ENCODE assay signal across 8 mouse cellular contexts in the genomic region with DNA sequence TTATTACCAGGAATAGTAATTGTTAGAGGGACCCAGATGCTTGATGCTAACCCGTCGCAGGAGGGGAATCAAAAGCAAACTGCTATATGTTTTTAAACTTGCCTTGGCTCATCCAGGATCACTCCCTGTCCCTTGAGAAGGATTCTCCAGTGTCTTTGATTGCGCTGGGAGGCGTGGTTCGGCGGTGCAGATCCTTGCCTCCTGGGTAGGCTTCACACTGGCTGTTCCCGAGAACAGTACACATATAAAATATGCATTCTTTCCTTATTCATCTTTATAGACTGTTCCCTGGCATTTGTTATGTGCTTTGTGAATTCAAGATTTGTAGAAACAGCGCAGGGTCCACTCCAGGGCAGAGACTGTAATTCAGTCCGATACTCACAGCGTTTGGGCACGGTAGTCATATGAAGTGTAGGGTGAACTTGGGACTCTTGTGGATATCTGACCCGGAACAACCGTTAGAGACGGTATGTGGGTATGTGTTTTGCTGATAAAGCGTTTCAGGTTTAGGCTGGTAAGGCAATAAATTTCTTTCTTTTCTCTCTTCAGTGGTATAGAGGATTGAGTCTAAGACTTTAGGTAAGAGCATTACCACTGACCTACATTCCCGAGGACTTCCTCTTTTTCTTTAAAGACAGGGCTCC. TPM values are rescaled to one million over a fixed set of nuclear protein-coding genes. Genes with fewer than 3 reads are reported as not detected.
DNase-seq lines count a peak whose midpoint lies in the region; ATAC-seq lines count a peak whose summit lies in the region.

No protein-coding gene starts in this region.

- no peak for ATAC-seq in lung, embryonic 15.5 days (ENCODE audit: borderline replicate concordance, extremely low read depth, low FRiP score, low TSS enrichment)
- ATAC-seq in heart, embryonic 16.5 days (replicated peaks; ENCODE audit: extremely low read depth, insufficient read depth, low FRiP score), result no peak
- ATAC-seq in liver, embryonic 13.5 days (ENCODE audit: low read depth), result no peak

- H3K9me3 ChIP-seq in lung, embryonic 15.5 days, result no peaks in the 10 kb centered on the region
- no peaks in the 10 kb centered on the region for H3K9me3 ChIP-seq in heart, embryonic 16.5 days (replicated peaks; ENCODE audit: control insufficient read depth, low read length)
- H3K9me3 ChIP-seq in liver, embryonic 13.5 days (replicated peaks), result no peaks in the 10 kb centered on the region

- H3K9ac ChIP-seq in lung, embryonic 15.5 days, result peak overlapping the region; percentile 79
- H3K9ac ChIP-seq in heart, embryonic 16.5 days (ENCODE audit: low read length), result peak overlapping the region; percentile 78
- peak overlapping the region; percentile 95 for H3K9ac ChIP-seq in liver, embryonic 13.5 days

- peaks cover 25% of the 10 kb centered on the region for H3K4me1 ChIP-seq in lung, embryonic 15.5 days
- H3K4me1 ChIP-seq in heart, embryonic 16.5 days (ENCODE audit: control insufficient read depth, insufficient read depth, low read length), result peaks cover 17% of the 10 kb centered on the region
- H3K4me1 ChIP-seq in liver, embryonic 13.5 days (replicated peaks), result peaks cover 42% of the 10 kb centered on the region

- peak overlapping the region; percentile 82 for H3K27ac ChIP-seq in lung, embryonic 15.5 days
- H3K27ac ChIP-seq in heart, embryonic 16.5 days (ENCODE audit: low read length), result no peak overlapping the region; the same call in 1 of the 2 replicates
- H3K27ac ChIP-seq in liver, embryonic 13.5 days, result peak overlapping the region; percentile 90; the same call in 1 of the 2 replicates

- H3K36me3 ChIP-seq in lung, embryonic 15.5 days, result no peaks in the 10 kb centered on the region
- 0 out of 2 replicates have a peak, but pooled peaks cover 2% of the 10 kb centered on the region for H3K36me3 ChIP-seq in heart, embryonic 16.5 days (ENCODE audit: control insufficient read depth, insufficient read depth)
- peaks cover 9% of the 10 kb centered on the region for H3K36me3 ChIP-seq in liver, embryonic 13.5 days
- no peaks in the 10 kb centered on the region for H3K36me3 ChIP-seq in splenic B cell, adult 2 months (ENCODE audit: control insufficient read depth, insufficient read depth, low read length, poor library complexity, severe bottlenecking)

- peak overlapping the region; percentile 80 for H3K4me3 ChIP-seq in lung, embryonic 15.5 days
- H3K4me3 ChIP-seq in heart, embryonic 16.5 days (ENCODE audit: low read length), result peak overlapping the region; percentile 72
- peak overlapping the region; percentile 94 for H3K4me3 ChIP-seq in liver, embryonic 13.5 days (replicated peaks)

- H3K27me3 ChIP-seq in lung, embryonic 15.5 days, result no peaks in the 10 kb centered on the region
- H3K27me3 ChIP-seq in heart, embryonic 16.5 days (ENCODE audit: control insufficient read depth, insufficient read depth, low read length), result no peaks in the 10 kb centered on the region
- no peaks in the 10 kb centered on the region for H3K27me3 ChIP-seq in liver, embryonic 13.5 days
- H3K27me3 ChIP-seq in splenic B cell, adult 2 months (ENCODE audit: control insufficient read depth, insufficient read depth, low read length, poor library complexity, severe bottlenecking), result no peaks in the 10 kb centered on the region

- WGBS in lung, embryonic 15.5 days, result 16% methylated on average over 16 of the region's 16 CpGs
- 19% methylated on average over 16 of the region's 16 CpGs for WGBS in heart, embryonic 16.5 days
- 6% methylated on average over 16 of the region's 16 CpGs for WGBS in liver, embryonic 13.5 days (ENCODE audit: insufficient replicate concordance)

- H3K4me2 ChIP-seq in lung, embryonic 15.5 days, result peak overlapping the region; percentile 85
- peak overlapping the region; percentile 78 for H3K4me2 ChIP-seq in heart, embryonic 16.5 days (ENCODE audit: low read depth, low read length)
- peak overlapping the region; percentile 97 for H3K4me2 ChIP-seq in liver, embryonic 13.5 days

- DNase-seq in lung, postnatal 25 days (ENCODE audit: low spot score), result no peak
- peak; percentile 25 for DNase-seq in c-Kit-negative CD71-positive TER-119-positive erythroid progenitor cells, embryonic 14.5 days (ENCODE audit: low read depth, low spot score)
- no peak for DNase-seq in liver, embryonic 13.5 days
- DNase-seq in splenic B cell, adult 2 months (ENCODE audit: low read depth, low spot score), result peak; percentile 29
- no peak for DNase-seq in frontal cortex, postnatal 25 days (ENCODE audit: low spot score in 2 of 2)
- no peak for DNase-seq in thymus, postnatal 0 days (ENCODE audit: low spot score)

RNA-seq across cellular contexts. Expression of a gene that starts 1.2 kb away (rescaled TPM):
- polyA plus RNA-seq in lung, embryonic 15.5 days (2015; fragmentation: Nextera tagmentation; extraction: Ambion mirVana), result 13.7 and 14.9 TPM in 2 replicates
- 7.1 and 7.6 TPM in 2 replicates for polyA plus RNA-seq in heart, embryonic 16.5 days (2015; fragmentation: Nextera tagmentation; extraction: Ambion mirVana)
- 8.3 and 11.2 TPM in 2 replicates for polyA plus RNA-seq in liver, embryonic 13.5 days (2015; fragmentation: Nextera tagmentation; extraction: Ambion mirVana)
- 9.9 and 10.7 TPM in 2 replicates for polyA plus RNA-seq in thymus, postnatal 0 days (2015; fragmentation: Nextera tagmentation; extraction: Ambion mirVana)

RNA-seq across cellular contexts. Expression of a gene that starts 4.0 kb away (rescaled TPM):
- polyA plus RNA-seq in lung, embryonic 15.5 days (2015; fragmentation: Nextera tagmentation; extraction: Ambion mirVana), result 93.0 and 96.5 TPM in 2 replicates
- polyA plus RNA-seq in heart, embryonic 16.5 days (2015; fragmentation: Nextera tagmentation; extraction: Ambion mirVana), result 219 and 223 TPM in 2 replicates
- 101 and 103 TPM in 2 replicates for polyA plus RNA-seq in liver, embryonic 13.5 days (2015; fragmentation: Nextera tagmentation; extraction: Ambion mirVana)
- 143 and 149 TPM in 2 replicates for polyA plus RNA-seq in thymus, postnatal 0 days (2015; fragmentation: Nextera tagmentation; extraction: Ambion mirVana)

Comparison
In these comparisons a context has a peak if more than half of its experiments do, and no peak if none do; other contexts are left out.
1. DNase-seq: peak in c-Kit-negative CD71-positive TER-119-positive erythroid progenitor cells, embryonic 14.5 days (single experiment) and splenic B cell, adult 2 months (single experiment); none in lung, postnatal 25 days (single experiment), liver, embryonic 13.5 days (single experiment), frontal cortex, postnatal 25 days (0 of 2) and thymus, postnatal 0 days (single experiment).
2. Peak in every context shown above with its lines, with median percentiles within 50 percentile points of each other: H3K4me2 ChIP-seq, H3K4me3 ChIP-seq and H3K9ac ChIP-seq.